Mouse (Mus musculus) forelimb bud, embryonic 11.5 days (tissue): ENCODE results near the gene Mpc1.
"Not testable (repeated sequence)": the region's sequence is repeated elsewhere in the genome, so short reads cannot be mapped to it uniquely, and the experiment has no call there.

Experiments used
- DNase-seq: peaks from one replicate; pipeline ENCODE4 v3.0.0-alpha.2; 2012; ENCODE audit warnings: low read depth, low spot score

The Mpc1 gene

DNA sequence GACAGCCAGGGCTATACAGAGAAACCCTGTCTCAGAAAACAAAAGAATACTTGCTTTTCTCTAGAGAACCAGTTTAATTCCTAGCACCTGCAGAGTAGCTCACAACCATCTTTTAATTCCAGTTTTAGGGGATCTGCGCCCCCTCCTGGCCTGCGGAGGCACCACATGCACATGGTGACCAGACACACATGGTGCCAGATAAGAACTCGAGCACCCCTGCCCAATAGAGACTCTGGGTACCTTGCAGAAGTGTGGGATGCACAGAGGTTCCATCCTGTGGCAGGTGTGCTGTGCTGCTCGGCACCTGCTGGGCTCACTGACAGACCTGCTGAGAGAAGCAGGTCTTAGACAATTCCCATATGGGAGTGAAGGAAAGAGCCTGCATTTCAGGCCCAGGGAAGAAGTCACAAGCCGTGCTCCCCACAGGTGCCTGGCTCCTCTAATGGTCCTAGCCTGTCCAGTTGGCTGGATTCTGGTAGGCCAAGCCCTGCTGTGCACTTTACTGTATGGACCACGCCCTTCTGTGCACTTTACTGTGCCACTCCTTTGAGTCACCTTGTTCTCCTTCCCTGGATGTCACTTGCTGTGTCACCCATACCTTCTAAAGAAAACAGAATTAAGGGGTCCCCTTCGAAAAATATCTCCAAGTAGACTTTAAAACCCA, 45.9 kb downstream of the Mpc1 start:
- no peak for DNase-seq

DNA sequence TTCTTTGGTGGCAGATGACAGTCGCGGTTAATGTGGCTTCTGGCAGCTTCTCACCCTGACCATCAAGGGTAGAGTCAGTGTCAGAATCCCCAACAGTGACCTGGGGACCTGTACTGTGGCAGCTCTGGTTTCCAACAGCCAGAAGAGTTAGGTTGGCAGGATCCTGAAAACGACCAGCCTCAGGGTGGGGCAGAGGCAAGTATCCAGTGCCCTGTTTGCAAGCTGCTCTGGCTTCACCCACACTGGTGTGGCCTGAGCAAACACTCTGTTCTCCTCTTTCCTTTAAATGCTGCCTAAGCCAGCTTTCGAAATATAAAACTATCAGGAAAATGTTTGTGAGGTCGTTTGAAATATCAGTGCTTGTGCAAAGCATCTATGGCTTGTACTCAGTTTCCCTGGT, 47.9 kb downstream of the Mpc1 start:
- no peak for DNase-seq

DNA sequence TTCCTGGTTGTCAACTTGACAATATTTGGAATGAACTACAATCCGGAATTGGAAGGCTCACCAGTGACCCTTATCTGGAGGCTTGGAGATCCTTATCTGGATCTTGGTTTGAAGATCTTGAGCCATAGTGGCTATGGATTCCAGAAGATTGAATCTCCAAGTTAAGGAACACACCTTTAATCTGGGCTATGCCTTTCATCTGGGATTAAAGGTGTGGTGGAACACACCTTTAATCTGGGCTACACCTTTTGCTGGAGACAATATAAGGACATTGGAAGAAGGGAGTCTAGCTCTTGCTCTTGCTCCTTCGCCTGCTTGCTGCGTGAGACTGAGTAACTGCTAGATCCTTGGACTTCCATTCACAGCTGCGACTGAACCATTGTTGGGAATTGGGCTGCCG, 54.5 kb downstream of the Mpc1 start, which contains the start of gene Prr18:
Gene Prr18 (plus strand): TSS at position 301 of the 400 bp plus-strand sequence.
- DNase-seq: not testable (repeated sequence)

DNA sequence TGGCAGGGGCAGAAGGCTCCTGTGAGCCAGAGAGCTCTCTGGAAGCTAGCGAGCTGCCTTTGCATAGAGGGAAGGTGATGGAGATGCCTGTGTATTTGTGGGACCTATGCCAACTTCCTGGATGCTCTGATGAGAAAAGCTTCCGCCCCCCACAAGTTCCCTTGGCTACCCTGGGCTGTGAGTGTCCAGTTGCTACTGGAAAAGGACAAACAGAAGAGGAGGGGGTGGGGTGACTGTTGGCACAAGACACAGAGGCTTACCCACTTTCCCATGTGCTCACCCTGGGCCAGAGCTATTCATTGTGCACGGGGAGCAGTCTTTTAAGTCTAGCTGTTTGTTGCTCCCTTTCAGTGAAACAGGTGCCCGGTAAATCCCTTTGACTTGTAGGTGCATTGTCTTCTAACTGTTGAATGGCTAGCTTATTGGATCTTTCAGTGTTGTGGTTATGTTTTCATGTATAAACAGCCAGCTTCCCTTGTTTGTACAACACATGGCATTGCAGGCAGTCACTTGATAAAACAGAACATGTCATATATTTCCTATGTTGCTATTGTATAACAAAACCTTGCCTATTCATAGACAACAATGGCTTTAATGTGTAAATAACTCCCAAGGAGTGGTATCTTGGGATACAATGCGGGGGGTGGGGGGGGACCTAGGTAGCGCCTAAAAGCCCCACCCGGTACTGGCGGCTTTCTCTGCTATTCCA, 57.1 kb downstream of the Mpc1 start:
- no peak for DNase-seq

DNA sequence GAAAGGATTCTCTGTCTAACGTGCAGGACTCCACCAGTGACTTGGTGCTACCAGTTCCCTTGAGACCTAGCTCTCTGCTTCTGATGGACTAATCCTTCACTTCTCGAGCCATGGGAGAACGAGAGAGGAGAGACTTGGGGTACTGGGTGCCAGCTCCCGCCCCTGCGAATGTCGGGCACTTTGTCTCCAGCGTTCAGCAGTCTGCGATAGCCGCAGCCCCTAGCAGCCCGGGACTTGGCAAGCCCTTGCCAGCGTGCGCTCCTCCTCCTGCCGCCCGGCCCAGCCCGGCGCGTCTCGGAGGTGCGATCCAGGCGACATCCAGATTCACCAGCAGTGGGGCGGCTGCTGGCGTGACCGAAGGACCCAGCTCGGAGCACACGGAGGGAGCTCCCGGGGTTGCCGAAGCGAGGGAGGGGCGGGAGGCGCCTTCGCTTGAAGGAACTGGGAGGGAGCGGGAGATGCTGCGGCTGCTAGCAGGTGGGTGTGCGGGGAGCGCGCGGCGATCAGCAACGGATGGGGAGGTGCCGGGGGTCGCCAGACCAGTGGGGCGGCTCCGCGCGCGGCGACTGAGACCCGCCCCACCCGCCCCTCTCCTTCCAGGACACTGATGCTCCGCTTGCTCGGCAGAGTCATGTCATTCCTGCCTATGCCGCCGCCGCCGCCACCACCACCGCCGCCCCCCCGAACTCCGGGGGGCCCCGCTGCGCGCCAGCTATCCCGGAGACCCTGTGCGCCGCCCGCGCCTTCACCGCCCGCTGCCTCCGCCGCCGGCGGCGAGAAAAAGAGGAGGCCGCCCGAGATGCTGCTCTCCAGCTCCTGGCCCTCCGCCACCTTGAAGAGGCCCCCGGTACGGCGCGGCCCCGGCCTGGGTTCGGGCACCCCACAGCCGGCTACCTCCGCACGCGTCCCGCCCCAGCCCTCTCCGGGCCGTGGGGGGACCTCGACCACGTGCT, 58.0 kb downstream of the Mpc1 start:
- no peak for DNase-seq

DNA sequence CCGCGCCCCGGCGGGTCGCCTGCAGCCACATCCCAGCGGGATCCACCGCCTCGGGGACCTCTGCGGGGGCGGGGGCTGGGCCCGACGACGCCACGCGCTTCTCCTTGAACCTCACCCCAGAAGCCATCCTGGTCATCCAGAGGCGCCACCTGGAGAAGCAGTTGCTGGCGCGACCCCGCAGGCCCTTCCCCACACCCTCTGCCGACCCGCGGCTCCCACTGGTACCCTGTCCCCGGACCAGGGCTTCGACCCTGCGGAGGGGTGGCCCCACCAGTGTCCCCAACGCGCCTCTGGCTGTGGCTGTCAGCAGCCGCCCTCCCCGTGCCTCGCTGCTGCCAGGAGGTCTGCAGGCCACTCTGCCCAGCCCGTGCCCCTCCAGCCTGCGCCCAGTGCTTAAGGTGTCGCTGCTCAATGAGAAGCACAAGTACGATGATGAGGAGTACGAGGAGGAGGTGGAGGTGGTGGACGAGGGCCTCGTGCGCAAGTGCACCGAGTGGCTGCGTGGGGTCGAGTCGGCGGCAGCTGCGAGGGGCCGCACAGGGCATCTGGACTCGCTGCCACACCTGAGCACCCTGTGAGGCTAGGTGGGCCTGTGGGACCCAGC, 58.8 kb downstream of the Mpc1 start:
- no peak for DNase-seq

DNA sequence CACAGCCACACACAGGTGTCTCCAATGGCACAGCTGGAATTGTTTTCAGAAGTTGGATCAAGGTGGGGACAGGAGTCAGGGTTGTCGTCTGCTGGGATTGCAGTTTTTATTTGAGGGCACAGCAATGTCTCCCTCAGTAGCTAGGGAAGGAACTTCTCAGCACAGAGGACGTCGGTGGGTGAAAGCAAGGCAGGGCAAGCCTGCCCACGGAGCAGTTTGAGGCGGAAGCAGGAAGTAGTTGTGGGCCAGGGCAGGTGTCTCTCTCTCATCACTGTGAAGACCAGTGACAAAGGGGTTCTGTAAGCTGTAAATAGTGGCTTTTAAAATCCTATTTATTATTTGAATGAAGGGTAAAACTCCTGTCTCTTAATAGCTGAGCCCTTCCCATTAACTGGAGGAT, 60.0 kb downstream of the Mpc1 start:
- DNase-seq: no peak

DNA sequence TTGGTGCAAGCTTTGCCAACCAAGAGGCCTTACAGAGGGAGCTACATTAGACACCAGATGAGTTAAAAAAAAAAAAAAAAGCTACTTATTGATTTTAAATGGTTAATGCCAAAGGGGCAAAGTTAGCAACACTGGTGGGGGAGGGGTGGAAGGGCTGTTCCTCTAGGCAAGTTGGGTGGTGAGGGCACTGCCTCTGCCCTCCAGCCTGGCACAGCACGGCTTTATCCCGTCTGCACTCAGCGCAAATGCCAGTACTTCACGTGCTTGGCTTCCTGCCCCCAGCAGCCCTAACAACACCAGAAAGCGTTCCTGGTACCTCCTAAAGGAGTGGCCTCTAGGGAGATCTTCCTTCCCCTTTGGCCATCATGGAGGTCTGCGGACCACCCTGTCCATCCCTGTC, 60.7 kb downstream of the Mpc1 start:
- no peak for DNase-seq
